Mouse (Mus musculus) cortical plate, adult 2 months (tissue): ENCODE measurements around the gene Apoh. TPM values are rescaled to one million over a fixed set of nuclear protein-coding genes. Genes with fewer than 3 reads are reported as not detected.
A peak's percentile ranks its signal among the peaks of the same experiment; 100 is the strongest.

Experiments
- H3K27ac ChIP-seq: fragments of 200-500 bp; 2 replicates; pipeline ENCODE4 v1.5.1; 2012; ENCODE audit warnings: low read length, control low read depth, inconsistent platforms; ENCODE audit not compliant: insufficient read depth
- H3K4me1 ChIP-seq: fragments of 200-500 bp; 2 replicates; pipeline ENCODE4 v1.6.1; 2011; ENCODE audit warnings: low read length; ENCODE audit not compliant: control insufficient read depth, insufficient read depth
- H3K4me3 ChIP-seq: fragments of 200-500 bp; 2 replicates; pipeline ENCODE4 v1.5.1; 2011; ENCODE audit warnings: mild to moderate bottlenecking, low read length, control low read depth; ENCODE audit not compliant: insufficient read depth
- CTCF ChIP-seq: fragments of 200-500 bp; IDR thresholded peaks from 2 replicates; pipeline ENCODE4 v1.5.1; 2011; ENCODE audit warnings: mild to moderate bottlenecking, control low read depth, low read length; ENCODE audit not compliant: insufficient read depth; ENCODE audit errors: extremely low read depth
- POLR2A ChIP-seq: fragments of 200-500 bp; IDR thresholded peaks from 2 replicates; pipeline ENCODE4 v1.6.1; 2011; ENCODE audit warnings: mild to moderate bottlenecking, low read length, control low read depth; ENCODE audit not compliant: insufficient read depth; ENCODE audit errors: extremely low read depth
- polyA plus RNA-seq: library from polyadenylated mRNA; depleted of rRNA; stranded (reverse); fragments of >200 nt; gene quantifications from 2 replicates; pipeline ENCODE4 v1.2.3, GENCODE M21; 2012; rRNA removed

The Apoh gene
- polyA plus RNA-seq, 1 experiment = 0.73 TPM

GRCm38 (mm10) chr11:108429076-108429475 is 85.9 kb downstream of the Apoh start:
- Histone ChIP-seq H3K4me1 (peaks cover under 1% of the 10 kb centered on the region; the same call in 1 of the 2 replicates), H3K4me3 (no peak overlapping the region), H3K27ac (no peak overlapping the region)
- TF ChIP-seq CTCF (no peak), POLR2A (no peak)

GRCm38 (mm10) chr11:108443893-108444563 is 100.9 kb downstream of the Apoh start:
- no peaks in the 10 kb centered on the region for H3K4me1 ChIP-seq
- no peak for TF ChIP-seq CTCF
- TF ChIP-seq POLR2A = no peak
- H3K4me3 ChIP-seq = no peak overlapping the region
- no peak overlapping the region for H3K27ac ChIP-seq

GRCm38 (mm10) chr11:108447148-108447547 is 104.0 kb downstream of the Apoh start:
- H3K27ac ChIP-seq = no peak overlapping the region
- H3K4me1 ChIP-seq = no peaks in the 10 kb centered on the region
- TF ChIP-seq POLR2A = no peak
- peak; percentile 27; the same call in 1 of the 2 replicates for TF ChIP-seq CTCF
- no peak overlapping the region for H3K4me3 ChIP-seq

GRCm38 (mm10) chr11:108449811-108450210 is 106.7 kb downstream of the Apoh start:
- TF ChIP-seq CTCF = peak; percentile 87
- TF ChIP-seq POLR2A = no peak
- Histone ChIP-seq H3K27ac (no peak overlapping the region), H3K4me3 (no peak overlapping the region), H3K4me1 (no peaks in the 10 kb centered on the region)

- H3K4me3 ChIP-seq = no peak overlapping the region
- H3K27ac ChIP-seq = no peak overlapping the region
- TF ChIP-seq CTCF (no peak), POLR2A (no peak)
- H3K4me1 ChIP-seq = no peaks in the 10 kb centered on the region
These were observed 116.4 kb downstream of the Apoh start for GRCm38 (mm10) chr11:108459599-108459998.

Other genes with a start within 250 kb of the Apoh start
- 42.3 and 46.6 TPM in 2 replicates for gene Prkca, start 574 bp downstream of the Apoh start, polyA plus RNA-seq
- gene Cep112, start 81.8 kb downstream of the Apoh start, polyA plus RNA-seq = 2.5 and 3.8 TPM in 2 replicates